Mouse (Mus musculus) spleen, adult 2 months (tissue): ENCODE results near the gene Fkbp9.

Source experiments
- CTCF ChIP-seq: fragments of 200-500 bp; IDR thresholded peaks from 2 replicates; pipeline ENCODE4 v1.5.1; 2011; ENCODE audit warnings: mild to moderate bottlenecking, inconsistent platforms; ENCODE audit not compliant: insufficient read depth, insufficient read length, insufficient replicate concordance; ENCODE audit errors: extremely low read depth
- POLR2A ChIP-seq: fragments of 200-500 bp; IDR thresholded peaks from 2 replicates; pipeline ENCODE4 v1.6.1; 2011; ENCODE audit warnings: low read depth, low read length, inconsistent platforms

DNA sequence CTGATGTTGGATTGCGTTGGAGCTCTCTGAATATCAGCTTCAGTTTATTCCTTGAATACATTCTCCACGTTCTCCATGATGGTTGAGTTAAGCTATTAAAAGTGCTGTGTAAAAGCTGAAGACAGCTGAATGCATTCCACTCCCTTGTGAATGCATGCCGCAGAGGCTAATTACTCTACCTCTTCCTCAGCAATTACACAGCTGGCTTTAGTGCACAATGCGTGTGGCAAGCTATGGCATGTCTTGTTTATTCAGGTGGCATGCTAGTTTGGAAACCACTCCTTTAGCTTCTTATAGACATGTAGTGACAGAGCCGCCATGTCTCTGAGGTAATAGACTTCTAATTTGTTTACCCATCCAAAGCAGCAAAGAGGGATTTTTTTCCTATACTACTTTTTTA is 24.9 kb downstream of the Fkbp9 start:
- TF ChIP-seq POLR2A (no peak), CTCF (no peak)
